In the genomic region with DNA sequence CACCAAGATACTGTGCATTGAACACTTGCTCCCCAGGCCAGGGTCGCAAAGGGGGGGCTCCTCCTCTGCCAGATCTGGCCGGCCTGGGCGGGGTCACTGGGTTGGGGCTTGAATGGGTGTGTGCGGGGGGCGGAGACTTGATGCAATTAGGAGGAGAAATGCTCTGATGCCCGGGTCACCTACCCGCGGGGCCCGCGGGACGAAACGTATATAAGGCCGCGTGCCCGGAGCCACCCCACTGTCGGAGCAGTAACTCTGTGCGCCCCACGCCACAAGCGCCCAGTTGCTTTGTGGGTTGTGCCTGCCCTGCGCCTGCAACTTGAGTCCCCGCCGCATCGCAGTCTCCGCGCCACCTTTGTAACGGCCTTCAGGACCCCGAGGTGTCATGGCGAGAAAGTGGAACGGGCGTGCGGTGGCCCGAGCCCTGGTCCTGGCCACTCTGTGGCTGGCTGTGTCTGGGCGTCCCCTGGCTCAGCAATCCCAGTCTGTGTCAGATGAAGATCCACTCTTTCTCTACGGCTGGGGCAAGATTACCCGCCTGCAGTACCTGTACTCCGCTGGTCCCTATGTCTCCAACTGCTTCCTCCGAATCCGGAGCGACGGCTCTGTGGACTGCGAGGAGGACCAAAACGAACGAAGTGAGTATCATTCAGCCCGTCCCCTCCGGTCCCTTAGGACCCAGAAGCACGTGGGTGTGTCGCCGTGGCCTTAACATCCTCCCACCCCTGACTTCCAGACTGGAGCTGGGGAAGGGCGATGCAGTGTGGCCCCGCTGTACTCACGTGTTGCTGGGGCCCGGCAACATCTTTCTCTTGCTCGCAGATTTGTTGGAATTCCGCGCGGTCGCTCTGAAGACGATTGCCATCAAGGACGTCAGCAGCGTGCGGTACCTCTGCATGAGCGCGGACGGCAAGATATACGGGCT, we compare ENCODE assay signal across 8 mouse cellular contexts. TPM values are rescaled to one million over a fixed set of nuclear protein-coding genes. Genes with fewer than 3 reads are reported as not detected.
DNase-seq lines count a peak whose midpoint lies in the region; ATAC-seq lines count a peak whose summit lies in the region.

A gene (plus strand): TSS at position 238 of the 925 bp plus-strand sequence.

- H3K4me2 ChIP-seq in intestine, embryonic 15.5 days (replicated peaks), result peak within 1 kb of the TSS; percentile 96
- H3K4me2 ChIP-seq in midbrain, embryonic 13.5 days (replicated peaks), result peak within 1 kb of the TSS; percentile 94

- peaks cover 23% of the 10 kb centered on the region for H3K4me1 ChIP-seq in intestine, embryonic 15.5 days (replicated peaks)
- H3K4me1 ChIP-seq in midbrain, embryonic 13.5 days (replicated peaks), result peaks cover 48% of the 10 kb centered on the region

- H3K27me3 ChIP-seq in intestine, embryonic 15.5 days (replicated peaks), result peaks cover 57% of the 10 kb centered on the region
- peaks cover 48% of the 10 kb centered on the region for H3K27me3 ChIP-seq in midbrain, embryonic 13.5 days

- no peaks in the 10 kb centered on the region for H3K9me3 ChIP-seq in intestine, embryonic 15.5 days
- H3K9me3 ChIP-seq in midbrain, embryonic 13.5 days, result no peaks in the 10 kb centered on the region

- peak within 1 kb of the TSS; percentile 52 for H3K9ac ChIP-seq in intestine, embryonic 15.5 days
- H3K9ac ChIP-seq in midbrain, embryonic 13.5 days (replicated peaks), result peak within 1 kb of the TSS; percentile 69

- no peaks in the 10 kb centered on the region for H3K36me3 ChIP-seq in intestine, embryonic 15.5 days
- H3K36me3 ChIP-seq in midbrain, embryonic 13.5 days, result no peaks in the 10 kb centered on the region; the same call in 1 of the 2 replicates

- WGBS in intestine, embryonic 15.5 days, result under 1% methylated on average over 65 of the region's 65 CpGs
- WGBS in midbrain, embryonic 13.5 days, result under 1% methylated on average over 65 of the region's 65 CpGs

- DNase-seq in CD4-positive, CD25-positive, alpha-beta regulatory T cell, adult 2 months (ENCODE audit: low read depth, low spot score), result peak; percentile 17
- DNase-seq in thymus, postnatal 4 days, result peak; percentile 28
- no peak for DNase-seq in thymus, postnatal 0 days (ENCODE audit: low spot score)
- DNase-seq in spleen, postnatal 14 days (ENCODE audit: low spot score in 2 of 2), result no peak
- DNase-seq in cerebellum, adult 9-11 months, result no peak

- no peak within 1 kb of the TSS for H3K27ac ChIP-seq in intestine, embryonic 15.5 days
- H3K27ac ChIP-seq in midbrain, embryonic 13.5 days, result peak within 1 kb of the TSS; percentile 75

- peak within 1 kb of the TSS; percentile 46 for H3K4me3 ChIP-seq in intestine, embryonic 15.5 days (replicated peaks)
- peak within 1 kb of the TSS; percentile 51 for H3K4me3 ChIP-seq in midbrain, embryonic 13.5 days (replicated peaks)

- no peak for ATAC-seq in CD4-positive, CD25-positive, alpha-beta regulatory T cell, adult 4 months
- ATAC-seq in intestine, embryonic 15.5 days, result peak; percentile 55
- ATAC-seq in midbrain, embryonic 13.5 days, result peak; percentile 39

RNA-seq across cellular contexts. Expression of the gene that starts here (rescaled TPM):
- not detected for polyA plus RNA-seq in CD4-positive, CD25-positive, alpha-beta regulatory T cell, adult 4 months (2017; shearing (Covaris generic))
- polyA plus RNA-seq in thymus, postnatal 0 days (2015; fragmentation: Nextera tagmentation; extraction: Ambion mirVana), result 0.36 and 0.56 TPM in 2 replicates
- polyA plus RNA-seq in intestine, embryonic 15.5 days (2015; fragmentation: Nextera tagmentation; extraction: Ambion mirVana), result 0.23 TPM in 1 of 2 replicates, not detected in the other
- polyA plus RNA-seq in midbrain, embryonic 13.5 days (2015; fragmentation: Nextera tagmentation; extraction: Ambion mirVana), result 61.2 and 66.9 TPM in 2 replicates

Comparison
In these comparisons a context has a peak if more than half of its experiments do, and no peak if none do; other contexts are left out.
1. RNA of the gene that starts here (polyA plus RNA-seq): 61.2 to 66.9 TPM in midbrain, embryonic 13.5 days; 0.36 to 0.56 TPM in thymus, postnatal 0 days, 0.23 TPM in intestine, embryonic 15.5 days and not detected in CD4-positive, CD25-positive, alpha-beta regulatory T cell, adult 4 months; every median in the first group is over 10 times any median in the second.
2. DNase-seq: peak in CD4-positive, CD25-positive, alpha-beta regulatory T cell, adult 2 months (single experiment) and thymus, postnatal 4 days (single experiment); none in thymus, postnatal 0 days (single experiment), spleen, postnatal 14 days (0 of 2) and cerebellum, adult 9-11 months (single experiment).
3. Peak in ATAC-seq, H3K4me3 ChIP-seq, H3K9ac ChIP-seq and H3K4me2 ChIP-seq in intestine, embryonic 15.5 days; RNA of the gene not detected or under 1 TPM.